Mouse (Mus musculus) hindbrain, postnatal 0 days (tissue): ENCODE data around the gene Adamtsl1. TPM values are rescaled to one million over a fixed set of nuclear protein-coding genes. Genes with fewer than 3 reads are reported as not detected.

Source experiments
- ATAC-seq: fragments of 200-750 bp; cut with Nextera tagmentation; 2 replicates; pipeline ENCODE4 v1.8.0; 2017; ENCODE audit warnings: mild to moderate bottlenecking, moderate TSS enrichment, moderate library complexity
- DNase-seq: peaks from one replicate; pipeline ENCODE4 v3.0.0-alpha.2; 2015; ENCODE audit warnings: low spot score
- H3K27ac ChIP-seq: fragments of 300-500 bp; sonication (generic); 2 replicates; pipeline ENCODE4 v1.5.1; 2014; ENCODE audit warnings: mild to moderate bottlenecking
- H3K27me3 ChIP-seq: fragments of 300-500 bp; sonication (generic); 2 replicates; pipeline ENCODE4 v1.6.1; 2014; ENCODE audit warnings: low read length, mixed read lengths; ENCODE audit not compliant: insufficient read depth
- H3K36me3 ChIP-seq: fragments of 300-500 bp; sonication (generic); 2 replicates; pipeline ENCODE4 v1.6.1; 2014; ENCODE audit warnings: low read length, mixed read lengths; ENCODE audit not compliant: insufficient read depth
- H3K4me1 ChIP-seq: fragments of 300-500 bp; sonication (generic); 2 replicates; pipeline ENCODE4 v1.6.1; 2014; ENCODE audit warnings: antibody characterized with exemption, low read length, mixed read lengths; ENCODE audit not compliant: insufficient read depth
- H3K4me2 ChIP-seq: fragments of 300-500 bp; sonication (generic); 2 replicates; pipeline ENCODE4 v1.6.1; 2014; ENCODE audit warnings: low read depth, mild to moderate bottlenecking, low read length, moderate library complexity, mixed read lengths
- H3K4me3 ChIP-seq: fragments of 300-500 bp; sonication (generic); 2 replicates; pipeline ENCODE4 v1.5.1; 2014; ENCODE audit warnings: low read length
- H3K9ac ChIP-seq: fragments of 300-500 bp; sonication (generic); replicated peaks from 2 replicates; pipeline ENCODE4 v1.6.1; 2014; ENCODE audit warnings: mild to moderate bottlenecking, low read length, moderate library complexity, mixed read lengths
- H3K9me3 ChIP-seq: fragments of 300-500 bp; sonication (generic); 2 replicates; pipeline ENCODE4 v1.6.1; 2016; ENCODE audit warnings: low read length, mixed read lengths
- CTCF ChIP-seq: IDR thresholded peaks from 2 replicates; pipeline ENCODE4 v1.5.1; 2016; ENCODE audit warnings: antibody characterized with exemption, control low read depth, low read depth
- WGBS: fragments of 180-500 bp; shearing (Covaris S2); extraction: QIAGEN DNeasy Blood & Tissue Kit; methylation state at CpG from one replicate; pipeline ENCODE4 v1.1.7; 2014; 5-methylcytosine and 5-hydroxymethylcytosine counted together
- polyA plus RNA-seq: library from polyadenylated mRNA; unstranded; fragments of >200 nt; fragmentation: Nextera tagmentation; extraction: Ambion mirVana; gene quantifications from 2 replicates; pipeline ENCODE4 v1.2.1, GENCODE M21; 2015
- total RNA-seq: library from RNA; depleted of rRNA; stranded (reverse); fragments of >200 nt; gene quantifications from 2 replicates; pipeline ENCODE4 v1.2.3, GENCODE M21; 2014

Gene Adamtsl1
- total and polyA plus RNA-seq, 2 experiments from 2014 or later: 8.0 to 13.4 TPM

DNA sequence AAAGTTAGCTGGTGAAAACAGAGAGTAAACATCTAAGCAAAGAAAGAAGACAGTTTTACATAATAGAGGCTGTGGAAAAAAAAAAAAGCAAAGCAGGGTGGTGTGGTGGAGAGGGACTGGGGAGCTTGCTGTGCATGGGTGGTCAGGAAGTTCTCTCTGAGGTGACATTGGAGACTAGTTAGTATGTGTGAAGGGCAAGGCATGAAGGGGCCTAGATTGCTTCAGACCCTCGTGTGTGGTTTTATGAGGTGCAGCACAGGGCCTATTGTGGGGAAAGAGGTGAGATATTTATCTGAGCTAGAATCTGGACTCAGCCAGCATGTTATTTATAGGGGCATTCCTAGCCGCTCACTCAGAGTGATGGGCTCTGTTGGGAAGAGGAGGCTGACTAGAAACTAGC lies 605.1 kb downstream of the Adamtsl1 start:
- 74% methylated on average over 2 of the region's 2 CpGs for WGBS
- Histone ChIP-seq H3K9me3 (no peaks in the 10 kb centered on the region), H3K27ac (no peak overlapping the region), H3K4me1 (no peaks in the 10 kb centered on the region), H3K4me3 (no peak overlapping the region), H3K27me3 (no peaks in the 10 kb centered on the region), H3K4me2 (no peak overlapping the region), H3K9ac (no peak overlapping the region), H3K36me3 (no peaks in the 10 kb centered on the region)
- TF ChIP-seq CTCF: no peak
- ATAC-seq (no peak), DNase-seq (no peak)

DNA sequence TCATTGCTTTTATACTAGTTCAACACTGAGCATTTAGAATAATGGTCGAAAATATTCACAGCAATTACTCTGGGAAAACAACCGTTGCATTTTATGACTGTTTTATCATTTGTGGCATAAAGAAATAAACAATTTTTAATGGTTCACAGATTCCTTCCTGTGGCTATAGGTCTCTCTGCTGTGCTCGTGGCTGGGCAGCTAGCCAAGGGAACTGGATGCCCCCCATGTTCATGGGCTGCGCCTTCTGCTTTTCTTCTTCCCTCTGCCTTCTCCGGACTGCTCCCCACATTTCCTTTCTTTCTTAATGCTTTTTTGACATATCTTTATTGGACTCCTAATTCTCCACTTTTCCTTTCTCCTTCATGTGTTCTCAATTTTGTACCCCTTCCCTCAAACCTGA lies 608.5 kb downstream of the Adamtsl1 start:
- DNase-seq: peak; percentile 59
- Histone ChIP-seq H3K9ac (no peak overlapping the region), H3K9me3 (no peaks in the 10 kb centered on the region), H3K4me1 (peaks cover 3% of the 10 kb centered on the region; the same call in 1 of the 2 replicates), H3K4me3 (no peak overlapping the region), H3K27ac (no peak overlapping the region), H3K36me3 (no peaks in the 10 kb centered on the region), H3K4me2 (no peak overlapping the region), H3K27me3 (no peaks in the 10 kb centered on the region)
- ATAC-seq: no peak
- WGBS: 40% methylated on average over 5 of the region's 5 CpGs
- no peak for TF ChIP-seq CTCF

DNA sequence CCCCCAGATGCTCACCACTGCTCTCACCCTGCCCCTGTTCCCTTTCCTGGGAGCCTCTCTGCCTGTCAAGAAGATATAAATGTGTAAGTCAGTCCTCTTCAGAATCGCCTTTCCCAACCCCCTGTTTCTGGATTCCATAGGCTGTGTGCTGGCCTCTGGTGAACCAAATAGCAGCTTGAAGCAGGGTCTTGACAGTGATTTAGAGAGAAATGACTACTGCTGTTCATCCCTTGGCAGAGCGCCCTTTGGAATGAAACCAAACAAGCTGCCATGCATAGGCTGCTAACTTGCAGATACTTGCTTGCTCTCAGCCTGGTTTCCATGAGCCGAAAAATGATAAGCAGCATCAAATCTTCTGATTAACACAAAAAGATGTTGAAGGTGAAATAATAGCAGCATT lies 610.4 kb downstream of the Adamtsl1 start:
- Histone ChIP-seq H3K27ac (no peak overlapping the region), H3K4me2 (no peak overlapping the region), H3K9ac (no peak overlapping the region), H3K9me3 (no peaks in the 10 kb centered on the region), H3K4me3 (no peak overlapping the region), H3K36me3 (no peaks in the 10 kb centered on the region), H3K27me3 (no peaks in the 10 kb centered on the region), H3K4me1 (peaks cover 3% of the 10 kb centered on the region; the same call in 1 of the 2 replicates)
- WGBS: 32% methylated on average over 3 of the region's 3 CpGs
- ATAC-seq: peak; percentile 70
- peak; percentile 92 for DNase-seq
- no peak for TF ChIP-seq CTCF

DNA sequence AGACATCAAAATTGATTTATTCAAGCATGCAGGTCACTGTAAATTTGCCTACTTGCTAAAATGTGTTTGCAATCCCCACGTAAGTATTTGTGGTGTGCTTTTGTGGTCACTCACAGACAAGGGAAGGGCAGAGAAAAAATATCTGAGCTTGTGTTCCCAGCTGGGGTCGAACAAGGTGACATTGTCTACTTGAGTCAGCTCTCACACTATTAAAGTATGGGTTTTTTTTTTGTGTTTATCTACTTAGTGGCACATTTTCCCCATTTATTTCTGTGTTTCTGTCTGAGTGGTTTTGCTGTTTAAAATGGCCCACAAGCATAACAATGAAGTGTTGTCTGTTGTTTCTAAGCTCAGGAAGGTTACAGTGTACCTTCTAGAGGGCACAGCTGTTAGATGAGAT lies 612.7 kb downstream of the Adamtsl1 start:
- no peak overlapping the region for H3K4me3 ChIP-seq
- WGBS: 87% methylated on average over 2 of the region's 2 CpGs
- DNase-seq (no peak), ATAC-seq (no peak)
- TF ChIP-seq CTCF: no peak
- H3K9me3 ChIP-seq: no peaks in the 10 kb centered on the region
- H3K9ac ChIP-seq: no peak overlapping the region
- H3K4me1 ChIP-seq: peaks cover 3% of the 10 kb centered on the region; the same call in 1 of the 2 replicates
- no peaks in the 10 kb centered on the region for H3K27me3 ChIP-seq
- H3K4me2 ChIP-seq: no peak overlapping the region
- no peaks in the 10 kb centered on the region for H3K36me3 ChIP-seq
- no peak overlapping the region for H3K27ac ChIP-seq

- H3K9ac ChIP-seq: no peak overlapping the region
- H3K9me3 ChIP-seq: no peaks in the 10 kb centered on the region
- 74% methylated on average over 4 of the region's 4 CpGs for WGBS
- no peaks in the 10 kb centered on the region for H3K27me3 ChIP-seq
- H3K4me3 ChIP-seq: no peak overlapping the region
- no peak overlapping the region for H3K27ac ChIP-seq
- H3K4me1 ChIP-seq: no peaks in the 10 kb centered on the region
- TF ChIP-seq CTCF: no peak
- no peak for ATAC-seq
- H3K36me3 ChIP-seq: no peaks in the 10 kb centered on the region
- H3K4me2 ChIP-seq: no peak overlapping the region
- no peak for DNase-seq
Observed at GRCm38 (mm10) chr4:86158551-86158950, 644.6 kb downstream of the Adamtsl1 start.

GRCm38 (mm10) chr4:86159362-86159761 lies 645.4 kb downstream of the Adamtsl1 start:
- Histone ChIP-seq H3K4me1 (no peaks in the 10 kb centered on the region), H3K27ac (no peak overlapping the region), H3K4me2 (no peak overlapping the region), H3K4me3 (no peak overlapping the region), H3K9ac (no peak overlapping the region), H3K36me3 (no peaks in the 10 kb centered on the region), H3K9me3 (no peaks in the 10 kb centered on the region), H3K27me3 (no peaks in the 10 kb centered on the region)
- WGBS: 69% methylated on average over 1 of the region's 1 CpGs
- TF ChIP-seq CTCF: no peak
- DNase-seq (no peak), ATAC-seq (no peak)

DNA sequence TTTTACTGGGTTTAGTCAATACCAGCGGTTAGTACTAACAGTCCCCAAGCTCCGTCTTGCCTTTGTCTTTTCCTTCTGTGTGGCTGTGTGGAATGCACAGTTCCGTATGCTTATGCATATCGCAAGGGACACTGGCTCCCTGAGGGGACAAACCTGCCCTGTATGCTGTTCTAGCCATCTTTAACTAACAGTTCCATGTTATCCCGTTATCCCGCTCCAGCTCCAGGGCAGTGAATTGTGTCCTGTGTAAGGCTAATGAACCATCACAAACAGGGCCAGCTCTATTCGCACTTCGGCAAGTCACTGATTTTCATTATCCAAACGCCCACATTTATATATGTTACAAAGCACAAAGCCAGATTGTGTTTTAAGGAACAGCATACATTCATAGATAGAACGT lies 656.8 kb downstream of the Adamtsl1 start:
- no peak overlapping the region for H3K27ac ChIP-seq
- ATAC-seq: no peak
- H3K4me1 ChIP-seq: no peaks in the 10 kb centered on the region
- DNase-seq: peak; percentile 17
- H3K9ac ChIP-seq: no peak overlapping the region
- H3K36me3 ChIP-seq: no peaks in the 10 kb centered on the region
- H3K4me3 ChIP-seq: no peak overlapping the region
- WGBS: 52% methylated on average over 10 of the region's 10 CpGs
- no peaks in the 10 kb centered on the region for H3K9me3 ChIP-seq
- no peak for TF ChIP-seq CTCF
- H3K4me2 ChIP-seq: no peak overlapping the region
- no peaks in the 10 kb centered on the region for H3K27me3 ChIP-seq
